Mouse (Mus musculus): ENCODE data around the gene Kif16b. TPM values are rescaled to one million over a fixed set of nuclear protein-coding genes. Genes with fewer than 3 reads are reported as not detected.

Gene Kif16b
- polyA plus RNA-seq, 1 experiment from 2014 or later = 3.5 TPM

GRCm38 (mm10) chr2:142760843-142761242, 140.5 kb downstream of the Kif16b start:
- no peak for ATAC-seq (replicated peaks)

GRCm38 (mm10) chr2:142759192-142759591, 142.1 kb downstream of the Kif16b start:
- no peak overlapping the region for H3K27ac ChIP-seq
- no peaks in the 10 kb centered on the region for H3K9me3 ChIP-seq
- H3K9ac ChIP-seq = no peak overlapping the region
- H3K27me3 ChIP-seq (replicated peaks) = no peaks in the 10 kb centered on the region
- no peaks in the 10 kb centered on the region for H3K36me3 ChIP-seq (replicated peaks)
- no peak overlapping the region for H3K4me2 ChIP-seq
- H3K4me1 ChIP-seq = no peaks in the 10 kb centered on the region
- H3K4me3 ChIP-seq = no peak overlapping the region
- 94% methylated on average over 4 of the region's 4 CpGs for WGBS
- ATAC-seq (replicated peaks) = no peak

More at GRCm38 (mm10) chr2:142760843-142761242, 140.5 kb downstream of the Kif16b start:
- H3K27me3 ChIP-seq (replicated peaks) = no peaks in the 10 kb centered on the region
- H3K27ac ChIP-seq = no peak overlapping the region
- no peak overlapping the region for H3K4me2 ChIP-seq
- H3K4me1 ChIP-seq = no peaks in the 10 kb centered on the region
- H3K4me3 ChIP-seq = no peak overlapping the region
- H3K36me3 ChIP-seq (replicated peaks) = no peaks in the 10 kb centered on the region
- WGBS = 82% methylated on average over 4 of the region's 4 CpGs
- H3K9me3 ChIP-seq = no peaks in the 10 kb centered on the region
- H3K9ac ChIP-seq = no peak overlapping the region

- no peak overlapping the region for H3K4me3 ChIP-seq
- H3K27ac ChIP-seq = no peak overlapping the region
- WGBS = 86% methylated on average over 3 of the region's 3 CpGs
- no peak for ATAC-seq (replicated peaks)
- no peaks in the 10 kb centered on the region for H3K9me3 ChIP-seq
- H3K9ac ChIP-seq = no peak overlapping the region
- H3K36me3 ChIP-seq (replicated peaks) = no peaks in the 10 kb centered on the region
- no peak overlapping the region for H3K4me2 ChIP-seq
- no peaks in the 10 kb centered on the region for H3K4me1 ChIP-seq
- H3K27me3 ChIP-seq (replicated peaks) = no peaks in the 10 kb centered on the region
Observed at GRCm38 (mm10) chr2:142758091-142758765, 143.1 kb downstream of the Kif16b start.

- H3K4me2 ChIP-seq = no peak overlapping the region
- no peaks in the 10 kb centered on the region for H3K27me3 ChIP-seq (replicated peaks)
- no peaks in the 10 kb centered on the region for H3K4me1 ChIP-seq
- no peak overlapping the region for H3K27ac ChIP-seq
- H3K9ac ChIP-seq = no peak overlapping the region
- 0 out of 2 replicates have a peak, but pooled peaks cover 4% of the 10 kb centered on the region for H3K36me3 ChIP-seq (replicated peaks)
- no peak overlapping the region for H3K4me3 ChIP-seq
- ATAC-seq (replicated peaks) = no peak
- no peaks in the 10 kb centered on the region for H3K9me3 ChIP-seq
- 89% methylated on average over 2 of the region's 2 CpGs for WGBS
Observed at GRCm38 (mm10) chr2:142739338-142739737, 162.0 kb downstream of the Kif16b start.

GRCm38 (mm10) chr2:142738488-142738887, 162.8 kb downstream of the Kif16b start:
- Histone ChIP-seq H3K27ac (no peak overlapping the region), H3K4me2 (no peak overlapping the region), H3K36me3 (replicated peaks) (0 out of 2 replicates have a peak, but pooled peaks cover 4% of the 10 kb centered on the region), H3K4me3 (no peak overlapping the region), H3K9ac (no peak overlapping the region), H3K4me1 (no peaks in the 10 kb centered on the region), H3K27me3 (replicated peaks) (no peaks in the 10 kb centered on the region), H3K9me3 (no peaks in the 10 kb centered on the region)
- 75% methylated on average over 2 of the region's 2 CpGs for WGBS
- no peak for ATAC-seq (replicated peaks)

GRCm38 (mm10) chr2:142735691-142736090, 165.6 kb downstream of the Kif16b start:
- H3K4me3 ChIP-seq = no peak overlapping the region
- no peaks in the 10 kb centered on the region for H3K9me3 ChIP-seq
- no peak for ATAC-seq (replicated peaks)

GRCm38 (mm10) chr2:142734046-142734445, 167.3 kb downstream of the Kif16b start:
- peaks cover 10% of the 10 kb centered on the region; the same call in 1 of the 2 replicates for H3K4me1 ChIP-seq
- H3K9ac ChIP-seq = no peak overlapping the region
- 92% methylated on average over 2 of the region's 2 CpGs for WGBS

More at GRCm38 (mm10) chr2:142735691-142736090, 165.6 kb downstream of the Kif16b start:
- Histone ChIP-seq H3K36me3 (replicated peaks) (0 out of 2 replicates have a peak, but pooled peaks cover 2% of the 10 kb centered on the region), H3K9ac (no peak overlapping the region), H3K4me2 (no peak overlapping the region), H3K27ac (no peak overlapping the region), H3K4me1 (peaks cover 10% of the 10 kb centered on the region; the same call in 1 of the 2 replicates), H3K27me3 (replicated peaks) (no peaks in the 10 kb centered on the region)
- 31% methylated on average over 3 of the region's 3 CpGs for WGBS

GRCm38 (mm10) chr2:142732370-142732769, 169.0 kb downstream of the Kif16b start:
- H3K4me1 ChIP-seq = peaks cover 10% of the 10 kb centered on the region; the same call in 1 of the 2 replicates
- H3K4me2 ChIP-seq = no peak overlapping the region
- H3K9ac ChIP-seq = no peak overlapping the region
- no peak for ATAC-seq (replicated peaks)
- H3K4me3 ChIP-seq = no peak overlapping the region
- no peak overlapping the region for H3K27ac ChIP-seq
- no peaks in the 10 kb centered on the region for H3K27me3 ChIP-seq (replicated peaks)
- 91% methylated on average over 4 of the region's 4 CpGs for WGBS
- H3K36me3 ChIP-seq (replicated peaks) = no peaks in the 10 kb centered on the region
- H3K9me3 ChIP-seq = no peaks in the 10 kb centered on the region

More at GRCm38 (mm10) chr2:142734046-142734445, 167.3 kb downstream of the Kif16b start:
- H3K9me3 ChIP-seq = no peaks in the 10 kb centered on the region
- no peak overlapping the region for H3K27ac ChIP-seq
- H3K27me3 ChIP-seq (replicated peaks) = no peaks in the 10 kb centered on the region
- no peak overlapping the region for H3K4me3 ChIP-seq
- H3K4me2 ChIP-seq = no peak overlapping the region
- no peaks in the 10 kb centered on the region for H3K36me3 ChIP-seq (replicated peaks)
- ATAC-seq (replicated peaks) = no peak

- Histone ChIP-seq H3K9me3 (no peaks in the 10 kb centered on the region), H3K4me2 (no peak overlapping the region)
Observed at GRCm38 (mm10) chr2:142731778-142732092, 169.6 kb downstream of the Kif16b start.

GRCm38 (mm10) chr2:142731016-142731777, 170.1 kb downstream of the Kif16b start:
- Histone ChIP-seq H3K36me3 (replicated peaks) (no peaks in the 10 kb centered on the region), H3K4me3 (no peak overlapping the region), H3K4me2 (no peak overlapping the region), H3K9ac (no peak overlapping the region), H3K27ac (no peak overlapping the region), H3K9me3 (no peaks in the 10 kb centered on the region), H3K27me3 (replicated peaks) (no peaks in the 10 kb centered on the region), H3K4me1 (peaks cover 10% of the 10 kb centered on the region; the same call in 1 of the 2 replicates)
- ATAC-seq (replicated peaks) = peak; percentile 60
- WGBS = 71% methylated on average over 10 of the region's 10 CpGs

More at GRCm38 (mm10) chr2:142731778-142732092, 169.6 kb downstream of the Kif16b start:
- Histone ChIP-seq H3K9ac (no peak overlapping the region), H3K27ac (no peak overlapping the region), H3K36me3 (replicated peaks) (no peaks in the 10 kb centered on the region), H3K4me1 (peaks cover 10% of the 10 kb centered on the region; the same call in 1 of the 2 replicates), H3K4me3 (no peak overlapping the region), H3K27me3 (replicated peaks) (no peaks in the 10 kb centered on the region)
- 59% methylated on average over 1 of the region's 1 CpGs for WGBS
- ATAC-seq (replicated peaks) = peak; percentile 84

GRCm38 (mm10) chr2:142724215-142725001, 176.9 kb downstream of the Kif16b start:
- no peaks in the 10 kb centered on the region for H3K27me3 ChIP-seq (replicated peaks)
- H3K9me3 ChIP-seq = no peaks in the 10 kb centered on the region
- no peak overlapping the region for H3K9ac ChIP-seq
- H3K4me3 ChIP-seq = no peak overlapping the region
- no peaks in the 10 kb centered on the region for H3K36me3 ChIP-seq (replicated peaks)
- H3K4me2 ChIP-seq = no peak overlapping the region
- H3K27ac ChIP-seq = no peak overlapping the region
- no peaks in the 10 kb centered on the region for H3K4me1 ChIP-seq
- ATAC-seq (replicated peaks) = no peak
- 89% methylated on average over 7 of the region's 7 CpGs for WGBS

GRCm38 (mm10) chr2:142720174-142720573, 181.2 kb downstream of the Kif16b start:
- Histone ChIP-seq H3K9me3 (no peaks in the 10 kb centered on the region), H3K27me3 (replicated peaks) (no peaks in the 10 kb centered on the region), H3K4me2 (no peak overlapping the region), H3K27ac (no peak overlapping the region), H3K4me3 (no peak overlapping the region), H3K4me1 (no peaks in the 10 kb centered on the region), H3K36me3 (replicated peaks) (no peaks in the 10 kb centered on the region), H3K9ac (no peak overlapping the region)
- WGBS = 69% methylated on average over 2 of the region's 2 CpGs
- ATAC-seq (replicated peaks) = no peak
